Mouse (Mus musculus) megakaryocyte, embryonic 14.5 days (primary cell): ENCODE measurements around the gene Trim17.

ENCODE experiments used
- FLI1 ChIP-seq: IDR thresholded peaks from 2 replicates; pipeline ENCODE4 v1.6.1; 2012; ENCODE audit warnings: low read length, inconsistent platforms, mixed read lengths
- GATA1 ChIP-seq: IDR thresholded peaks from 3 replicates; pipeline ENCODE4 v1.6.1; 2012; ENCODE audit warnings: mixed read lengths, low read length, inconsistent platforms, borderline replicate concordance

DNA sequence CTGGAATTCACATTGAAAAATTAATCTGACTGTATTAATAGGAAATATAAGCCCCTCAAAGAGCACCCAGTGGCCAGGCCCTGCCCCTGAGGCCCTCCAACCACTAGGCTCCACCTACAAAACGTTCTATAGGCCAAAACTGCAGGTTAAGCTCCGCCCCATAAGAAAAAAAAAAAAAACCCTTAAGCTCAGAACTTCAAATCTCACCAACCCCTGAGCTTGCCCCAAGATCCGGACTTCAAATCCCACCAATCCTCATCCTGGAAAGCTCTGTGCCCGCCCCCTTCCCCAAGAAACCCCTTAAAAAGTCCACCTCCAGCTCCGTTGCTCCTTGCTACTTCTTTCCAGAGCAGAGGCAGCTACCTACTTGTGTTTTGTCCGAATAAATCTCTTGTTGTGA is 49.6 kb upstream of the Trim17 start:
- TF ChIP-seq FLI1, result no peak
- no peak for TF ChIP-seq GATA1
